Mouse (Mus musculus): ENCODE results near the gene Pla2g7. TPM values are rescaled to one million over a fixed set of nuclear protein-coding genes. Genes with fewer than 3 reads are reported as not detected.
A peak's percentile ranks its signal among the peaks of the same experiment; 100 is the strongest.

The Pla2g7 gene
- total RNA-seq, 2 experiments from 2014 or later: 86.1 to 92.7 TPM

DNA sequence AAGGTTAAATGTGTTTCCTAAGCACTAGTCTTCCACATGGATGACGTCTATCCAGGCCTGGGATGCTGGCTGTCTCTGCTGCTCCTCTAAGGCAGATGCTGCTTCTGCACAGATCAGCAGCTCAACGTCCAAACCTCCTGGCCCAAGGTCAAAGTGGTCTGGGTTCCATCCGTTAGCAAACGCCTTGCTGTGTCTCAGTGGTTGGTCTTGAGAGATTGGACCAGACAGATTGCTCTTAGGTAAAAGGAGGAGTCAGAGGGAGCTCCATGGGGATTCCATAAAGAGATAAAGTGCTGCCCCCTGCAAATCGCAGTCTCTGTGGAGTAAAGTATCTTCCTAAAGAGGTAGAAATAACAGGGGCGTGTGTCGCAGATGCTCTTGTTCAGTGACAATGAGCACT is 75.3 kb downstream of the Pla2g7 start:
- DNase-seq (ENCODE audit: low spot score in 2 of 2): no peak

DNA sequence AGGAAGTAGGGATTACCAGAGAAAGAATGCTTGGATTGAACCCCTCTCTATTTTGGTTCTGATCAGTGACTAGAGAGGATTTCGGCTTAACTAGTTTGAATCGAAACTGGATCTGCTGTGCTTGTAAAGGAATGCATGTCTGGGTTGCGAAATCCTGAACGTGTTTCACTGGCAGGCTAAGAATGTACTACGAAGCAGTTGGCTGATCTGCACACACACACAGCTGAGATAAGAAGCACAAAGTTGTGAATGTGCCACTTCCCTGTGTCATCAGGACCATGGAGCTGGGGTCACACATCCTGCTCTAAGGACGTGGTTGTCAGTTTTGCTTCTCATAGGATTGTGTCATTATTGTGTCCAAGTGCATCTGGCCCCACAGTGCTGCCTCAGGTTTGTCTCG is 76.5 kb downstream of the Pla2g7 start:
- DNase-seq (ENCODE audit: low spot score in 2 of 2): no peak

DNA sequence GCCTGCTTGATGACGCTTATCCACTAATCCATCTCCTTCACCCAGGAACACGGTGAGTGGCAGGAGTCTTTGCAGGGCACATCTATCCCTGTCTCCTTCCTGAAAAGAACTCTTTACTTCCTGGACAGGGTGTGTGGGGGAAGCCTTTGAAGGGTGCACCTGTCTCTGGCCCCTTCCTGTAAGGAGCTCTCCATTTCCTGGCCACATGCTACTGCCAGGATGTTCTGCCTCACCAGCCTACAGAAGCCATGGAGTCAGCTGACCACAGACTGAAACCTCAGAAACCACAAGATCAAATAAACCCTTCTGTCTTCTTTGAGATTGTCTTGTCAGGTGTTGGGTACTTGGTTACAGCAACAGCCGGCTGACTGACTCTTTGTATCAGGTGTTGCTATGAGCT is 77.2 kb downstream of the Pla2g7 start:
- DNase-seq (ENCODE audit: low spot score in 2 of 2): no peak

DNA sequence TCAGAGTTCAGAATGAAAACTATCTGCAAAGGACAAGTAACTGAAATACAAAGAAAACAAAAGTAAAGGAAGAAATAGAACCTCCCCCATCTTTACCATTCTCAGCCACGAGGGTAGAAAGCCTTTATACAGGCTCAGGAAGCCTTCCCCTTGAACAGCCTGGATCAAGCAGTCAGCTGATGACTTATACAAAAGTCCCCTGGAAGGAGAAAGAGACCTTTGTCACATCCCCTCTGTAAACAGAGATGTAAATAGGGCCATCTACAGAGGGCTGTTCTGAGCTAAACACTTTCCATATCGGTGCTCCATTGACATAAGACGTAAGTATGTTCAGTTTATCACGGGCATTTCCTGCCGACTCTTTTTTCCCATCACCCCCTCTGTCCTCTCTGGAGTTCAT is 79.0 kb downstream of the Pla2g7 start:
- DNase-seq (ENCODE audit: low spot score in 2 of 2): no peak

DNA sequence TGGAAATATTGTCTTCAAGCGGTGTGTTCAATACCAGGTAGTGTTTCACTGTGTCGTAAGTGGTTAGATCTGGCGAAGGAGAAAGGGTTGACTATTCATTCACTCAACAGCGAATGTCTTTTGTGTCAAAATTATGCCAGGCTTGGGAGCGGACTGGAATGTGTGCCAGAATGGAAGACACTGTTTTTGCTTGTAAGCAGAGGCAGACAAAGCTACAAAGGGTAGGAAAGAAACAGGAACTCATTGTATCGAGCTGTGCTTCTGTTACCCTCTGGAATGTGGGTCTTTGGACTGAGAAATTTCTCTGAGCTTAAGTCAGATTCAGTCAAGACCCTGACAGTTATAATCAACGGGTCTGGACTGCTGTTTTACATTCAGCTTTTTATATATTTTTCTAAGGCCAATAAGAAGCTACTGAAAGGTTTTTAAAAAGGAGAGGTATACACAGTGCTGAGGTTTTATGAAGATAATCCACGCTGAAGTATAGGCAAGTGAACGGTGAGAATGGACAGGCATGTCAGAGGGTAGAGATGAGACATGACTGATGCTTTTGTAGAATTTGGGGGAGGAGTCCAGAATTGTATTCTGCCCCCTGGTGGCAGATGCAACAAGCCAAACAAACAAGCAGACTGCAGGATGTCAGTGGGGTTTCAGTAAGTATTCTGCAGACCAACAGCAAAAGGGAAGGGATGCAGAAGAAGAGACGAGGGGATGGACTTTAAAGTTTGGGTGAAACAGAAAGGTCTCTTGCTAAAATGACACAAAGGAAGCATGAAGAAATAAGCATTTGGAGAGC is 81.9 kb downstream of the Pla2g7 start:
- peak; percentile 32 to 44 for DNase-seq (ENCODE audit: low spot score in 2 of 2)

DNA sequence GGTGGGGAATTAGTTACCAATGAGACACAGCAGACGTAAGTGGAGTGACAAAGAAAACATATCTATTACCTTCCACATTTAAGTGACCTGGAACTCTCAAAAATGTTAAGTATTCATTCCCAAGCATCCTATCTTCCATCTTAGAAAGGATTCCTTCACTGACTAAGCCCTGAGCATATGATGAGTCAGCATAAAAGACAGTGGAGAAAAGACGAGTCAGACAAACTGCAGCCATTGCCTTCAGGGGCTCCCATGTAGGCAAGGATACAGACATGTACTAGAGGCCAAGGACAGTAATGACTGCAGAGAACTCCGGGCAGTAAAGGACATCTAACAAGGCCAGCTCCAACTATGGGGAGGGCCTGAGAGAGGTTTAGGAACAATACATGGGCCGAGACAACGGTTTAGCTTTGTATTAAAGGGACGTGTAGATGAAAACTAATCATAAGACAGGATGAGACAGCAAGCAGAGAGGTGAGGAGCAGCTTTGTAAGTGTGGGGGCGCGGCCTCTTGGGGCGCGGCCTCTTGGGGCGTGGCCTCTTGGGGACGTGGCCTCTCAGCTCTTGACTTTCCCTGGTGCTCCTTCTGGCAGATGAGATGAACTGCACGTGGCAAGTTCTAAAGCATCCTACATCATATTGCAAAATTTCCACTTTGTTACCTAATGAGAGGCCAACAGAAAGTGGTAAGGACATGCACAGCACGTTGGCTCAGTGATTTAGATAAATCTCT is 83.6 kb downstream of the Pla2g7 start:
- DNase-seq (ENCODE audit: low spot score in 2 of 2): no peak

Other genes with a start within 250 kb of the Pla2g7 start
- 10 to 100 TPM; 26.3 to 27.4 TPM for gene Adgrf5, start 207.6 kb upstream of the Pla2g7 start, total RNA-seq (2021)
- gene Mep1a, start 65.3 kb upstream of the Pla2g7 start, total RNA-seq (2021): not detected
- under 1 TPM; 0.25 to 0.37 TPM for gene Ankrd66, start 24.5 kb upstream of the Pla2g7 start, total RNA-seq (2021)
- under 1 TPM; 0.62 to 0.80 TPM for gene Tdrd6, start 62.2 kb downstream of the Pla2g7 start, total RNA-seq (2021)
- gene Slc25a27, start 99.1 kb downstream of the Pla2g7 start, total RNA-seq (2021): 10 to 100 TPM; 30.9 to 34.5 TPM
- gene Cyp39a1, start 99.3 kb downstream of the Pla2g7 start, total RNA-seq (2021): 1 to 10 TPM; 1.5 to 2.1 TPM
- 10 to 100 TPM; 40.2 to 42.5 TPM for gene Rcan2, start 233.3 kb downstream of the Pla2g7 start, total RNA-seq (2021)